Mouse (Mus musculus) adrenal gland, postnatal 25 days (tissue): Measurements from ENCODE around the gene Tnfrsf8. TPM values are rescaled to one million over a fixed set of nuclear protein-coding genes. Genes with fewer than 3 reads are reported as not detected.
A peak's percentile ranks its signal among the peaks of the same experiment; 100 is the strongest.
"Not testable (repeated sequence)": the region's sequence is repeated elsewhere in the genome, so short reads cannot be mapped to it uniquely, and the experiment has no call there.

ENCODE experiments used
- DNase-seq: peaks from one replicate; pipeline ENCODE4 v3.0.0; 2021; ENCODE audit warnings: mixed read lengths
- long read RNA-seq: library from polyadenylated mRNA; stranded (forward); transcript quantifications from one replicate; pipeline ENCODE4 v2.0.0, GENCODE M21; 2021
- total RNA-seq: library from RNA; stranded (reverse); gene quantifications from 2 replicates; pipeline ENCODE4 v1.2.3, GENCODE M21; 2021

The Tnfrsf8 gene
- 0.29 and 0.43 TPM in 2 replicates for total RNA-seq
- long read RNA-seq = 0 reads

GRCm38 (mm10) chr4:145314836-145315467 lies at the start of gene Tnfrsf8:
Tnfrsf8 (minus strand) TSS chr4:145315164.
- DNase-seq = no peak

DNA sequence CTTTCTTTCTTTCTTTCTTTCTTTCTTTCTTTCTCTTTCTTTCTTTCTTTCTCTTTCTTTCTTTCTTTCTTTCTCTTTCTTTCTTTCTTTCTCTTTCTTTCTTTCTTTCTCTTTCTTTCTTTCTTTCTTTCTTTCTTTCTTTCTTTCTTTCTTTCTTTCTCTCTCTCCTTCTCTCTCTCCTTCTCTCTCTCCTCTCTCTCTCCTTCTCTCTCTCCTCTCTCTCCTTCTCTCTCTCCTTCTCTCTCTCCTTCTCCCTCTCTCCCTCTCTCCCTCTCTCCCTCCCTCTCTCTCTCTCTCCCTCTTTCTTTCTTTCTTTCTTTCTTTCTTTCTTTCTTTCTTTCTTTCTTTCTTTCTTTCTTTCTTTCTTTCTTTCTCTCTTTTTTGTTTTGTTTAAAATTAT lies 46.7 kb upstream of the Tnfrsf8 start:
- DNase-seq = not testable (repeated sequence)

GRCm38 (mm10) chr4:145361065-145361464 lies 46.1 kb upstream of the Tnfrsf8 start:
- DNase-seq = peak; percentile 30

- no peak for DNase-seq
Observed at GRCm38 (mm10) chr4:145360567-145360966, 45.6 kb upstream of the Tnfrsf8 start.

GRCm38 (mm10) chr4:145356234-145356633 lies 41.3 kb upstream of the Tnfrsf8 start:
- no peak for DNase-seq

GRCm38 (mm10) chr4:145353855-145354254 lies 38.9 kb upstream of the Tnfrsf8 start:
- DNase-seq = no peak

- no peak for DNase-seq
Observed at GRCm38 (mm10) chr4:145344948-145345347, 30.0 kb upstream of the Tnfrsf8 start.

DNA sequence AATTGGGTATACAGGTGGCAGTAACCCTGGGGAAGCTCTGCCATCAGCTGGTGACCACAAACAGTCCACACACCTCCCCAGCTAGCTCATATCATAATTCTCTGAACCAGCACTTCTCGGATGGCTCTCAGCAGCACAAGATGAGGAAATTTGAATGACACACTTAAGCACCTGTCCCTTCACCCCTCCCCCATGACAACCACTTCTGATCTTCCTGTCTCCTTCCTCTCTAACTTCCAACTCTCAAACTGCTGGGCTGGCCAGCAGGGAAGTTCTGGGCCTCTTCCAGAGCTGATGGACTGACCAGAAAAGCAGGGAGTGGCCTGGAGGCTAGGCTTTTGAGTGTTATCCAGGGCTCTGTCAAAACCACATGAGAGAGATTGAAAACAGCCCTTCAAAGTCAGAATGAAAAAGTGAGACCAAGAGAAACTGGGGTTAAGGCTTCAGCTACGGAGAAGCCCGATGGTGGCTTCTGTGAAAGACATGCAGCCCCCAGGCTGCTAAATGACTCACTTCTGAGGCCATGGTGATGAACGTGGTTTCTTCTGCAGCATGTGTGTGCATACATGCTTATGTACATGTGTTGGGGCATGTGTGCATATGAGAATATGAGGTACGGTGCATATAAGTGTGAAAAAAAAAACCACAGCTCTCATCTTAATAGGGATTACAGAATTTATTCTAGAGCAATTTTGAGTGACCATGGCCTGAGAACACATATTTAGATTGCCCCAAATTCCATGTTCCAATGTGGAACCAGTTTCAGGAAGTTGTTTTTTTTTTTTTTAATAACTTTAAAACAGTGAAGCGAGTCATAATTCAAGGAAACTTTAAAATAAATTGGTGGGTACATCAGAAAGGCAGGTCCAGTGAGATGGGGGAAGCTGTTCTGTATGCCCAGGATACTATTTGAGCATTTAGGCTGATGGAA lies 27.2 kb upstream of the Tnfrsf8 start:
- DNase-seq = no peak

DNA sequence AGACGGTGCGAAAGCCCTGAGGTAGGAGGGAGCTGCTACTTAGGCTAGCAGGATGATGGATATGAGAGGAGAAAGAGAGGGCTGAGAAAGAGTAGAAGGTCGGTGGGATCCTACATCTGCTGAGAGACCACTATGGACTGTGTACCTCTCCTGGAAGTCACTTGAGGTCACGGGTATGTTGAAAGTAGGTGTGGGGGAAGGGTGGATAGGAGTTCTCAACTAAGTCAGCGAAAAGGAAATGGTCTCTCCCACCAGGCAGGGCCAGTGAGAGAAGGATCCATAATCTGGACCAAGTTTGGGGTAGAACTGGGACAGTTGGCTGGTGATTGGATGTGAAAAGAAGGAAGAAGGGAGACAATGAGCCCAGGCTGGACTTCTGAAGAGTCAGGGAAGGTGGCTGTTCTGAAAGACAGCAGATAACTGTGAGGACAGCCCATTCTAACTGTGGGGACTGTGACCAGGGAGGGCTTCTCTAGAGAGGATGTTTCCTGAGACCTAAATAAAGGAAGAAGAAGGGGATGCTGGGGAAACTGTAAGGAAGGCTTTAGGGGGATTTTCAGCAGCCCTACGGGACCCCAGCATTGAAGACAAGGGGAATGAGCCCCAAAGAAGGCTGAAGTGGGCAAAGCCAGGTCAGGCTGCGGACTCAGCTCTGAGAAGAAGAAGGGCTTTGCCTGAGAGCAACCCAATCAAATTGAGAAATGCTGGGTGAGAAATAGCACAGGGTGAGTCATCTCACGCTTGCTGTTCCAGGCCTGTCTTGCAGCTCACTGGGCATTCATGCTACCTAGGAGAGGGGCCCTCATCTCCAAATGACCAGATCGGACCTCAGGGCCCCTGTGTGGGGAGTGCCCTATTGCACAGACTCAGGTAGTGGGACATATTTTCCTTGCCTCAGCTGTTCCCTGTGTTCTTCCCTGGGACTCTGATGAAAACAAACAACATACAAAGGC lies 23.2 kb upstream of the Tnfrsf8 start:
- DNase-seq = no peak

DNA sequence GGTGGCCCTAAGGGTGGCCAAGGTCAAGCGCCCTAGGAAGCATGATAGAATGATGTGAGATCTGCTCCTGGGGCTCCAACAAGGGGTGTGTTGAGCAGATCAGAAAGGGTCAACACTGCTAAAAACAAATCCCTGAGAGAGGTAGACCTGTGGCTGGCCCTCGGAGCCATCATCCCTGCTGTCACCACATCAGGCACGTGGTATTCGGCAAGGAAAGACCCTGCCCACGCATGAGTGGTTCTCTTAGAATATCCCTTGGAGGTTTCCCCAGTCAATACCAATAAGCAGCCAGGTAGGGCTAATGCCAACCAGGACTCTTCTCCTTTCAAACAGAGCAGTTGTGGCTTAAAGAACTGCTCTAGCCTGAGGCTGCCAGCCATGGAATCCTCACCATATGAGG lies 21.6 kb upstream of the Tnfrsf8 start:
- DNase-seq = no peak

DNA sequence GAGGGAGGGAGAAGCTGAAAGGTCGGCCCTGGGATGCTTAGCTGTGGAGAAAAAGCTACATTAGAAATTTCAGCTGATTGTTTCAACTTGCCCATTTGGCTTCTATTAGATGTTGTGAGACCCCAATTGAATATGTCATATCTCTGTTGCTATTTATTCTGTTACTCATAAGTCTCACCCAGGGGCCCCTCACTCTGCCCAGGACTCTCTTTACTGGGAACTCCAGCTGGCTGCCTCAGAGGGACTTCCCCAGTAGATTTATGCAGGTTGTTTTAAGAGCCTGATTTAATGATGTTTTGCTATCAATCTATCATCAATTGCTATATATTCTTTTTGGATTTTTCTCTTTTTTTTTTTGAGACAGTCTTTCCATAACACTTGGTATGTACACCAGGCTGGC lies 21.1 kb upstream of the Tnfrsf8 start:
- DNase-seq = no peak

- no peak for DNase-seq
Observed at GRCm38 (mm10) chr4:145323631-145324030, 8.7 kb upstream of the Tnfrsf8 start.

DNA sequence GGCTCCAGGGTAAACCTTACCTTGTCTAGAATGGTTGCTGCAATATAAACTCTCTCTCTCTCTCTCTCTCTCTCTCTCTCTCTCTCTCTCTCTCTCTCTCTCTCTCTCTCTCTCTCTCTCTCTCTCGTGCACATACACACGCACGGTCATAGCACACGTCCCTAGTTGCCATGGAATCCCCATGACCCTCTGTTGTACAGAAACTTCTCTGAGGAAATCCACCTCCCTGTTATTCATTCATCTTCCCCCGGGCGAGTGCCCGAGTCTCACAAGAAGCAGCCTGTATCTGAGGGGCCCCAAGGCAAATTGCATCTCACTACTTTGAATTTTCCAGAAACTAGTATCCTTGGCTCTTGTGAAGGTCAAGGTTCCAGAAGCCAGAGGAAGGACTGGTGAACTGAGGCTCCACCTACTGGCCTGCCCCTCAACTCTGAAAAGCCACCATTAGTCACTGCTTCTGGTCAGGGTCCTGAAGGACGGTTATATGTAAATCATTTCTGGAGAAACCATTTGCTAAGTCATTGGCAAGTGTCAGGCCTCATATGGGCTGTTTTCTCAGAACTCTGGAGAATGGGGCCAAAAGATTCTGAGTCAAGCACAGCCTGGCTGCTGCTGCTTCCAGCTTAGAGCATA lies 8.1 kb upstream of the Tnfrsf8 start:
- DNase-seq = peak; percentile 43

- DNase-seq = no peak
Observed at GRCm38 (mm10) chr4:145322211-145322610, 7.2 kb upstream of the Tnfrsf8 start.

DNA sequence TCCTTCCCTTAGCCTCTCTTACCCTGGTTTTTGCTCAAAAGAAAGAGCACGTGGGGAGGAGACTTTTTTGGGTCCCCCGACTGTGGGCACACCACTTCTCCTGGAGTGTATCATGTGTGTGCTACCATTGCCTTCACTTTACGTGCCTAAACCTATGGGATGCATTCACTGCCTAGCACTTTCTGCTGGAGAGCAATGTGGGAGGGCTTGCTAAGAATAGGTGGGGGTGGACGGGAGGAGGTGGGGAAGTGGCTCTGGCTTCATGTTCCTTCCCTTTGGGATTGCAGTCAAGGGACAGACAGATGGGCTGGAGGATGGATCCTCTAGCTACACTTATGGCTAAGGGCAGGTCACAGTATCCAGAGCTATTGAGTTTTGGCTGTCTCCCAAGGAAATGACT lies 5.7 kb upstream of the Tnfrsf8 start:
- DNase-seq = no peak

- DNase-seq = peak; percentile 68
Observed at GRCm38 (mm10) chr4:145319274-145320226, 4.6 kb upstream of the Tnfrsf8 start.

DNA sequence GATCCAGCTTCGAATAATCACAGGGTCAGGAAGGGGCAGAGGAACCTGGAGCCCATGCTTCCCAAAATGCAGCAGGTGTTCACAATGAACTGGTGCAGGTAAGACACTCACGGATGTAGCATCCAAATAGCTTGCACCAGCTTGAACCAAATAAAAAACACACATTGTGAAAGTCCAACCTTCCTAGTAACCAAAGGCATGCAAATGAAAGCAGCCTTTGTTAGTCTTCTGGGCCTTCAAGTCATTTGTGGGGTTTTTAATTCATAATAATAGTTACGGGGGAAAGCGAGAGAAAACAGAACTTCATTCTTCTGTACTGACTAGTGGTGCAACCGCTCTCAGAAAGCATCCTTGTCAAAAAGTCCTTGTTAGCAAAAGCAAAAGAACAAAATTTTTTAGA lies 1.7 kb upstream of the Tnfrsf8 start:
- DNase-seq = no peak

- DNase-seq = no peak
Observed at GRCm38 (mm10) chr4:145313966-145314365, 998 bp downstream of the Tnfrsf8 start.

DNA sequence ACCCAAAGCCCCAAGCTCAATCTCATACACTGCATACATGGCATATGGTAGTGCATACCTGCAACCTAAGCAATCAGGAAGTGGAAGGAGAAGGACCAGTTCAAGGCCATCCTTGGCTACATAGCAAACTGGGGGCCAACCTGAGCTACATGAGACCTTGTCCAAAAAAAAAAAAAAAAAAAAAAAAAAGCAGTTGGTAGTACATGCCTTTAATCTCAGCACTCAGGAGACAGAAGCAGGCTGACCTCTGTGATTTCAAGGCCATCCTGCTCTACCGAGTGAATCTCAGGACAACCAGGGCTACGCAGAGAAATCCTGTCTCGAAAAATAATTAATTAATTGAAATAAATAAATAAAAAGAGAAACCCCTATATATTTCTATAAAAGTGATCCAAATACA lies 1.7 kb downstream of the Tnfrsf8 start:
- no peak for DNase-seq

DNA sequence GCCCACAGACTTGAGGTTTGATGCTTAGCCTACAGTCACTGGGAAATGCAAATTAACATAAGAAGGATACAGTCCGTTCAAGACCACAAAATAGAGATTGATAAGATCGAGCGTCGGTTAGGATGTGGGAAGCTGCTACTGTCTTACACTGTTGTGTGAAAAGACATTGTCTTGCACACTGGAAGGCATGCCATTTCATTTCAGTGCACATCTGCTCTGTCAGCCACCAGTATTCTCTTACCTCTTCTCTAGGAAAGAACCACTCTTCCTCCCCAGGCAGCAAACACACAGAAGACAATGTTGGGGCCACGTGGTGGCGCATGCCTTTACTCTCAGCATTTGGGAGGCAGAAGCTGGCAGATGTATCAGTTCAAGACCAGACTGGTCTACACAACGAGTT lies 2.4 kb downstream of the Tnfrsf8 start:
- no peak for DNase-seq

- no peak for DNase-seq
Observed at GRCm38 (mm10) chr4:145310859-145311258, 4.1 kb downstream of the Tnfrsf8 start.
